Mouse (Mus musculus): ENCODE results near the gene Abcb9. TPM values are rescaled to one million over a fixed set of nuclear protein-coding genes. Genes with fewer than 3 reads are reported as not detected.

The Abcb9 gene
- polyA plus RNA-seq, 1 experiment from 2014 or later = 0.71 TPM

GRCm38 (mm10) chr5:124032001-124032508 is 63.5 kb downstream of the Abcb9 start, which contains the start of gene Vps37b:
Gene Vps37b, minus strand, starts transcription at chr5:124032270.
- Histone ChIP-seq H3K27me3 (ENCODE audit: control insufficient read depth, insufficient read depth, low read length) (no peaks in the 10 kb centered on the region), H3K4me3 (ENCODE audit: low read depth, low read length) (peak within 1 kb of the TSS; percentile 89), H3K9me3 (ENCODE audit: control insufficient read depth, low read length) (no peaks in the 10 kb centered on the region), H3K4me1 (ENCODE audit: control insufficient read depth, insufficient read depth, low read length) (peaks cover 41% of the 10 kb centered on the region), H3K27ac (ENCODE audit: low read depth, low read length) (peak within 1 kb of the TSS; percentile 74), H3K36me3 (ENCODE audit: control insufficient read depth, insufficient read depth, low read length) (peaks cover 3% of the 10 kb centered on the region; the same call in 1 of the 2 replicates), H3K9ac (ENCODE audit: low read length) (peak within 1 kb of the TSS; percentile 96), H3K4me2 (peak within 1 kb of the TSS; percentile 83)
- under 1% methylated on average over 52 of the region's 52 CpGs for whole genome bisulfite sequencing
- DNase-seq (ENCODE audit: low spot score, missing footprints) (peak; percentile 100), ATAC-seq (ENCODE audit: low FRiP score) (peak; percentile 71)

DNA sequence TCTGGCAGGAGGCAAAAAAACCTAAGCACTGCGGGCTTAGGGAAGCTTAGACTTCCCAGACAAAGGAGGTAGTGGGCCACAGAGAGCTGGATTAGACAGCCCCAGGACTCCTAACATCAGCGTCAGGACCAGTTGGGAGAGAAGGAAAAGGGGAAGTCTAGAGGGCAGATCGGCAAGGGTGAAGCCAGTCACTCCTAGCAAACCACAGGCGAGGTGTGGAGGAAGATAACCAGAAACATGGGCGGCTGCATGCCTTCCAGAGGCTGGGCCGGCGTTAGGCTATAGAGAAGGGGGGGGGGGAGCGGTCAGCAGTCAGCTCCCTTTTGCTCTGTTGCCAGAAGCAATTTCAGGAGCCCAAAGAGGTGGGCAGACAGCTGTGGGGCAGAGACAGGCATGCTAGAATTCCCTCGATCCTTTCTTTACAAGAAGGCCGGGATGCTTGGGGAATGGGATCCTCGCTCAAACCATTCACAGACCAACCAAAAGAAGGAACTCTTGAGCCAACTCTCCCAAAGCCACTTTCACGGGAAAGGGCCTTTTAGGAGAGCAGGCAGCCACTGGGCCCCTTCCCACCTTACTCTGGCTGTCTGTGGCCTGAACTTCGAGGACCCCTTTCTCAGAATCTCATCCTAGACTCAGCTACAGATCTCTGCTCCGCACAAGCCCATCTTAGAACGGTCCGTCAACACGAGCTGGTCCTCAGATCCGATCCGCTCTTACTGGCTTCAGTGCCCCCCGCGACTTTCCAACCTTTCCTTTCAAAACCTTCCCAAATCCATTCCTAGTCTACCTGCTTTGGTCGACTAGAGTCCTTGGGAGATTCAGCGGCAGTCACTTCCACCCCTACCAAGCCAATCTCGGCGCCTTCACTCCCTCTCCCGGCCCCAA is 64.3 kb downstream of the Abcb9 start:
- Histone ChIP-seq H3K9me3 (ENCODE audit: control insufficient read depth, low read length) (no peaks in the 10 kb centered on the region), H3K36me3 (ENCODE audit: control insufficient read depth, insufficient read depth, low read length) (peaks cover 3% of the 10 kb centered on the region; the same call in 1 of the 2 replicates), H3K4me3 (ENCODE audit: low read depth, low read length) (peak overlapping the region; percentile 89), H3K4me1 (ENCODE audit: control insufficient read depth, insufficient read depth, low read length) (peaks cover 41% of the 10 kb centered on the region), H3K27me3 (ENCODE audit: control insufficient read depth, insufficient read depth, low read length) (no peaks in the 10 kb centered on the region), H3K27ac (ENCODE audit: low read depth, low read length) (peak overlapping the region; percentile 74), H3K4me2 (peak overlapping the region; percentile 83), H3K9ac (ENCODE audit: low read length) (peak overlapping the region; percentile 96)
- WGBS = 2% methylated on average over 25 of the region's 26 CpGs
- DNase-seq (ENCODE audit: low spot score, missing footprints) = peak; percentile 96
- peak; percentile 45 for ATAC-seq (ENCODE audit: low FRiP score)

DNA sequence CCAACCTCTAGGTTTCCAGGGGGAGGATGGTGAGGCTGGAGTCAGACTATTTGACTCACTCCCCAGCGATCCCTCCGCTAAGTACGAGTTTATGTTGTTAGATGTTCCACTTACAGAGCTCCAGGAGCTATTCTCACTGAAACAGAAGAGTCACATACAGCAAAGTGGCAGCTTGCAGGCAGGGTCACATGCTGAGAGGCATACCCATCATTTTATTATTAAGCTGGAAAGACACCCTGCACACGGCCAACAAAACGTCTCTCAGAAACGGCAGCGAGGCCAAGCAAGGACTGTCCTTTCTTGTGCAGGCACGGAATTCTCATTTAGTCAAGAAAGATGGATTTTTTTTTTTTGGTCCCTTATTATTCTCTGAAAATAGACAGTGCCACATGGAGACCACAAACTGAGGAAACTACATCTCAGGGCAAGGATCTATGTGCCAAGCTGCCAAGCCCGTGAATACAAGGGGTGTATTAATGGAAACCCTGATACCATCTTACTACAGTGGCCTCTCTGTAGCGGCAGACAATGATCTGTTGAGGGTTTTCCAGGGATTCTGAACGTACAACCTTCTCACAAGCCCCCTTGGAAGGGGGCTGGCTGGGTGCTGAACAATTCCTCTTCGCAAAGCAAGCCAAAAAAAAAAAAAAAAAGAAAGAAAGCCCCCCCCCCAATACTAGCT is 65.1 kb downstream of the Abcb9 start:
- peak overlapping the region; percentile 74 for H3K27ac ChIP-seq (ENCODE audit: low read depth, low read length)
- H3K27me3 ChIP-seq (ENCODE audit: control insufficient read depth, insufficient read depth, low read length) = no peaks in the 10 kb centered on the region
- H3K4me1 ChIP-seq (ENCODE audit: control insufficient read depth, insufficient read depth, low read length) = peaks cover 48% of the 10 kb centered on the region
- H3K9ac ChIP-seq (ENCODE audit: low read length) = peak overlapping the region; percentile 96
- no peaks in the 10 kb centered on the region for H3K9me3 ChIP-seq (ENCODE audit: control insufficient read depth, low read length)
- peak overlapping the region; percentile 89 for H3K4me3 ChIP-seq (ENCODE audit: low read depth, low read length)
- 37% methylated on average over 12 of the region's 12 CpGs for WGBS
- H3K4me2 ChIP-seq = peak overlapping the region; percentile 83
- DNase-seq (ENCODE audit: low spot score, missing footprints) (no peak), ATAC-seq (ENCODE audit: low FRiP score) (no peak)
- peaks cover 6% of the 10 kb centered on the region; the same call in 1 of the 2 replicates for H3K36me3 ChIP-seq (ENCODE audit: control insufficient read depth, insufficient read depth, low read length)

- Histone ChIP-seq H3K9ac (ENCODE audit: low read length) (no peak overlapping the region), H3K4me3 (ENCODE audit: low read depth, low read length) (no peak overlapping the region; the same call in 1 of the 2 replicates)
Observed at GRCm38 (mm10) chr5:124029220-124030035, 66.2 kb downstream of the Abcb9 start.

GRCm38 (mm10) chr5:124028680-124029079 is 66.9 kb downstream of the Abcb9 start:
- no peaks in the 10 kb centered on the region for H3K27me3 ChIP-seq (ENCODE audit: control insufficient read depth, insufficient read depth, low read length)
- no peaks in the 10 kb centered on the region for H3K9me3 ChIP-seq (ENCODE audit: control insufficient read depth, low read length)
- ATAC-seq (ENCODE audit: low FRiP score) = no peak
- peak overlapping the region; percentile 1; the same call in 1 of the 2 replicates for H3K4me2 ChIP-seq
- H3K36me3 ChIP-seq (ENCODE audit: control insufficient read depth, insufficient read depth, low read length) = peaks cover 6% of the 10 kb centered on the region; the same call in 1 of the 2 replicates
- no peak for DNase-seq (ENCODE audit: low spot score, missing footprints)
- 69% methylated on average over 7 of the region's 7 CpGs for WGBS
- H3K4me1 ChIP-seq (ENCODE audit: control insufficient read depth, insufficient read depth, low read length) = peaks cover 63% of the 10 kb centered on the region
- H3K4me3 ChIP-seq (ENCODE audit: low read depth, low read length) = no peak overlapping the region
- peak overlapping the region; percentile 9; the same call in 1 of the 2 replicates for H3K9ac ChIP-seq (ENCODE audit: low read length)
- H3K27ac ChIP-seq (ENCODE audit: low read depth, low read length) = peak overlapping the region; percentile 42; the same call in 1 of the 2 replicates

More at GRCm38 (mm10) chr5:124029220-124030035, 66.2 kb downstream of the Abcb9 start:
- H3K36me3 ChIP-seq (ENCODE audit: control insufficient read depth, insufficient read depth, low read length) = peaks cover 6% of the 10 kb centered on the region; the same call in 1 of the 2 replicates
- DNase-seq (ENCODE audit: low spot score, missing footprints) = no peak
- H3K4me2 ChIP-seq = no peak overlapping the region
- H3K27me3 ChIP-seq (ENCODE audit: control insufficient read depth, insufficient read depth, low read length) = no peaks in the 10 kb centered on the region
- ATAC-seq (ENCODE audit: low FRiP score) = no peak
- H3K9me3 ChIP-seq (ENCODE audit: control insufficient read depth, low read length) = no peaks in the 10 kb centered on the region
- 90% methylated on average over 19 of the region's 19 CpGs for WGBS
- H3K4me1 ChIP-seq (ENCODE audit: control insufficient read depth, insufficient read depth, low read length) = peaks cover 58% of the 10 kb centered on the region
- H3K27ac ChIP-seq (ENCODE audit: low read depth, low read length) = no peak overlapping the region

DNA sequence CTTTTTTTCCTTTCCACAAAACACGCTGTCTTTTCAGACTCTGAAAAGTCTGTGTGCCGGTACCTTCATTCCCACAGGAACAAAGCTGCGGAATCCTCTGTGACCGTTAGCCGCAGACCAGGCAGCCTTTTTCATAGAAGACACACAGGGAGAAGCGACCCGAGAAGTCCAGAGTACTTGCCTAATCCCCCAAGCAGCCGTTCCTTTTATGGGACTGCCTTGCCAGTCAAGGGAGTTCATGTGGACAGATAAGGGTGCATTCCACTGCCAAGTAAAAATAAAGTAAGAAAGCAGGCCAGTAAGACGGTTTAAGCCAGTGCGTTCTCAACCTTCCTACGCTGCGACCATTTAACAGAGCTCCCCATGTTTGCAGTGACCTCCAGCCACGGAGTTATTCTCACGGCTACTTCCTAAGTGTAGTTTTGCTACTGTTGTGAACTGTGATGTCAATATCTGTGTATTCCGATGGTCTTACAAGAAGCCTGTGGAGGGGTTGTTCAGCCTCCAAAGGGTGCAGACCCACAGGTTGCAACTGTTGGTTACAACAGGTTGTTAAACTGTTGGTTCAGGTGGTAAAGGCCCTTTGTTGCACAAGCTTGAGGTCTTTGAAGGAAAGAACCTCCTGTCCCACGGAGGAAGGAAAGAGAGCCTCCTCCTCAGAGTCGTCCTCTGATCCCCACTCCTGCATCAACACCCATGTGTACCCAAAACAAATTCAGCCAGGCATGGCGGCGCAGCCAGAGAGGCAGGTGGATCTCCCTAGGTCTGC is 67.7 kb downstream of the Abcb9 start:
- no peak overlapping the region for H3K4me3 ChIP-seq (ENCODE audit: low read depth, low read length)
- H3K9ac ChIP-seq (ENCODE audit: low read length) = peak overlapping the region; percentile 24; the same call in 1 of the 2 replicates
- H3K27me3 ChIP-seq (ENCODE audit: control insufficient read depth, insufficient read depth, low read length) = no peaks in the 10 kb centered on the region
- H3K9me3 ChIP-seq (ENCODE audit: control insufficient read depth, low read length) = no peaks in the 10 kb centered on the region
- peak; percentile 90 for DNase-seq (ENCODE audit: low spot score, missing footprints)
- ATAC-seq (ENCODE audit: low FRiP score) = no peak
- H3K27ac ChIP-seq (ENCODE audit: low read depth, low read length) = peak overlapping the region; percentile 42; the same call in 1 of the 2 replicates
- peak overlapping the region; percentile 6 for H3K4me2 ChIP-seq
- H3K36me3 ChIP-seq (ENCODE audit: control insufficient read depth, insufficient read depth, low read length) = peaks cover 6% of the 10 kb centered on the region; the same call in 1 of the 2 replicates
- H3K4me1 ChIP-seq (ENCODE audit: control insufficient read depth, insufficient read depth, low read length) = peaks cover 70% of the 10 kb centered on the region
- WGBS = 45% methylated on average over 19 of the region's 19 CpGs

- H3K27me3 ChIP-seq (ENCODE audit: control insufficient read depth, insufficient read depth, low read length) = no peaks in the 10 kb centered on the region
- no peak overlapping the region for H3K9ac ChIP-seq (ENCODE audit: low read length)
- no peak for DNase-seq (ENCODE audit: low spot score, missing footprints)
- no peak for ATAC-seq (ENCODE audit: low FRiP score)
- no peak overlapping the region for H3K4me3 ChIP-seq (ENCODE audit: low read depth, low read length)
- H3K36me3 ChIP-seq (ENCODE audit: control insufficient read depth, insufficient read depth, low read length) = peaks cover 6% of the 10 kb centered on the region
- no peak overlapping the region for H3K27ac ChIP-seq (ENCODE audit: low read depth, low read length)
- H3K4me1 ChIP-seq (ENCODE audit: control insufficient read depth, insufficient read depth, low read length) = peaks cover 77% of the 10 kb centered on the region
- H3K9me3 ChIP-seq (ENCODE audit: control insufficient read depth, low read length) = no peaks in the 10 kb centered on the region
- H3K4me2 ChIP-seq = no peak overlapping the region
- WGBS = 73% methylated on average over 5 of the region's 5 CpGs
Observed at GRCm38 (mm10) chr5:124026568-124026967, 69.0 kb downstream of the Abcb9 start.
